Mouse (Mus musculus) neural tube, embryonic 12.5 days (tissue): ENCODE measurements around the gene Pms1. TPM values are rescaled to one million over a fixed set of nuclear protein-coding genes. Genes with fewer than 3 reads are reported as not detected.
"Not testable (repeated sequence)": the region's sequence is repeated elsewhere in the genome, so short reads cannot be mapped to it uniquely, and the experiment has no call there.

ENCODE experiments used
- ATAC-seq: fragments of 200-750 bp; cut with Nextera tagmentation; 2 replicates; pipeline ENCODE4 v1.8.0; 2017; ENCODE audit warnings: low read depth, mild to moderate bottlenecking, moderate TSS enrichment, moderate library complexity; ENCODE audit not compliant: low FRiP score
- H3K27ac ChIP-seq: fragments of 300-500 bp; sonication (generic); 2 replicates; pipeline ENCODE4 v1.5.1; 2016
- H3K27me3 ChIP-seq: fragments of 300-500 bp; sonication (generic); replicated peaks from 2 replicates; pipeline ENCODE4 v1.6.1; 2016; ENCODE audit warnings: mild to moderate bottlenecking
- H3K36me3 ChIP-seq: fragments of 300-500 bp; sonication (generic); 2 replicates; pipeline ENCODE4 v1.6.1; 2016; ENCODE audit warnings: mild to moderate bottlenecking
- H3K4me1 ChIP-seq: fragments of 300-500 bp; sonication (generic); 2 replicates; pipeline ENCODE4 v1.6.1; 2016
- H3K4me2 ChIP-seq: fragments of 300-500 bp; sonication (generic); replicated peaks from 2 replicates; pipeline ENCODE4 v1.6.1; 2016; ENCODE audit warnings: mild to moderate bottlenecking
- H3K4me3 ChIP-seq: fragments of 300-500 bp; sonication (generic); 2 replicates; pipeline ENCODE4 v1.5.1; 2016
- H3K9ac ChIP-seq: fragments of 300-500 bp; sonication (generic); 2 replicates; pipeline ENCODE4 v1.6.1; 2016; ENCODE audit warnings: mild to moderate bottlenecking
- H3K9me3 ChIP-seq: fragments of 300-500 bp; sonication (generic); 2 replicates; pipeline ENCODE4 v1.6.1; 2016; ENCODE audit warnings: mild to moderate bottlenecking
- WGBS: fragments of 180-500 bp; shearing (Covaris S2); methylation state at CpG from one replicate; pipeline ENCODE4 v1.1.7; 2016; 5-methylcytosine and 5-hydroxymethylcytosine counted together
- polyA plus RNA-seq: library from polyadenylated mRNA; unstranded; fragments of >200 nt; fragmentation: Nextera tagmentation; extraction: Ambion mirVana; gene quantifications from 2 replicates; pipeline ENCODE4 v1.2.1, GENCODE M21; 2016

Gene Pms1
- 15.9 and 18.7 TPM in 2 replicates for polyA plus RNA-seq

- H3K4me1 ChIP-seq = 0 out of 2 replicates have a peak, but pooled peaks cover 4% of the 10 kb centered on the region
- no peaks in the 10 kb centered on the region for H3K9me3 ChIP-seq
- H3K27me3 ChIP-seq = no peaks in the 10 kb centered on the region
- peak within 1 kb of the TSS; percentile 70; the same call in 1 of the 2 replicates for H3K27ac ChIP-seq
- H3K4me3 ChIP-seq = peak within 1 kb of the TSS; percentile 84
- ATAC-seq = peak; percentile 100
- H3K36me3 ChIP-seq = peaks cover 2% of the 10 kb centered on the region; the same call in 1 of the 2 replicates
- H3K4me2 ChIP-seq = peak within 1 kb of the TSS; percentile 60
- H3K9ac ChIP-seq = peak within 1 kb of the TSS; percentile 76
- under 1% methylated on average over 66 of the region's 66 CpGs for WGBS
Observed at GRCm38 (mm10) chr1:53296581-53297383, at the start of gene Pms1, which contains the start of the genes Ormdl1 and Gm28778. Pms1 (minus strand) TSS chr1:53297018. Ormdl1 (plus strand) TSS chr1:53297095. Gm28778 (plus strand) TSS chr1:53297111.

- H3K9me3 ChIP-seq = peaks cover 13% of the 10 kb centered on the region
- H3K4me1 ChIP-seq = no peaks in the 10 kb centered on the region
- ATAC-seq = no peak
- no peak overlapping the region for H3K4me2 ChIP-seq
- no peak overlapping the region for H3K9ac ChIP-seq
- no peak overlapping the region for H3K27ac ChIP-seq
- 96% methylated on average over 2 of the region's 2 CpGs for WGBS
- peaks cover 50% of the 10 kb centered on the region for H3K36me3 ChIP-seq
- no peaks in the 10 kb centered on the region for H3K27me3 ChIP-seq
- no peak overlapping the region for H3K4me3 ChIP-seq
Observed at GRCm38 (mm10) chr1:53341071-53341470, 44.3 kb upstream of the Pms1 start.

- H3K27ac ChIP-seq, ATAC-seq, H3K4me3 ChIP-seq: not testable (repeated sequence)
Observed at GRCm38 (mm10) chr1:53337403-53337802, 40.6 kb upstream of the Pms1 start.

GRCm38 (mm10) chr1:53335465-53335864 is 38.6 kb upstream of the Pms1 start:
- Histone ChIP-seq H3K27me3 (no peaks in the 10 kb centered on the region), H3K9me3 (no peaks in the 10 kb centered on the region), H3K9ac (no peak overlapping the region), H3K4me2 (no peak overlapping the region), H3K4me3 (no peak overlapping the region), H3K27ac (no peak overlapping the region), H3K36me3 (peaks cover 3% of the 10 kb centered on the region), H3K4me1 (no peaks in the 10 kb centered on the region)
- no peak for ATAC-seq

More at GRCm38 (mm10) chr1:53337403-53337802, 40.6 kb upstream of the Pms1 start:
- not testable (repeated sequence) for H3K4me2 ChIP-seq, H3K9ac ChIP-seq, H3K27me3 ChIP-seq, H3K4me1 ChIP-seq
- Histone ChIP-seq H3K9me3 (peaks cover 12% of the 10 kb centered on the region), H3K36me3 (peaks cover 22% of the 10 kb centered on the region)
- WGBS = 65% methylated on average over 2 of the region's 2 CpGs

DNA sequence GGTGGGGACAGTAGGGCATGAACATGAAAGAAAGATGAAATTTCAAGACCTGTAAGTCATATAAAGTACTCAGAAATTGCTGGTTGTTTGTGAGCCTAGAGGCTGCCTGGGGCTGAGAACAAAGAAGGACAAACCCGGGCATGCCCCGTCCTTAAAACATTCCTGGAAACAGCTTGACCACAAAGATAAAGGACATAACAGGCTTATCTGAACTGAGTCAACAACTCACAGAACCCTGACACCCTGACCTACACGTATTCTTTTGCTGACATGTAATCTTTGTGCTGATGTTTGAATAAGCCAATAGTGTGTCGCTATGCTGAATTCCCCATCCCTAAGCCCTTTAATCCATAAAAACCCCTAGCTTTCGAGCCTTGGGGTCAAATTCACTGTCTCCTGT is 36.7 kb upstream of the Pms1 start:
- not testable (repeated sequence) for H3K9me3 ChIP-seq, ATAC-seq, H3K27ac ChIP-seq, H3K4me2 ChIP-seq, H3K4me1 ChIP-seq, H3K9ac ChIP-seq, H3K36me3 ChIP-seq, H3K4me3 ChIP-seq, H3K27me3 ChIP-seq
- WGBS = 92% methylated on average over 5 of the region's 5 CpGs

- no peaks in the 10 kb centered on the region for H3K27me3 ChIP-seq
- H3K27ac ChIP-seq = no peak overlapping the region
- peaks cover 9% of the 10 kb centered on the region; the same call in 1 of the 2 replicates for H3K36me3 ChIP-seq
- H3K4me2 ChIP-seq = no peak overlapping the region
- WGBS = 96% methylated on average over 5 of the region's 5 CpGs
- H3K9me3 ChIP-seq = no peaks in the 10 kb centered on the region
- H3K4me3 ChIP-seq = no peak overlapping the region
- no peaks in the 10 kb centered on the region for H3K4me1 ChIP-seq
- no peak for ATAC-seq
- no peak overlapping the region for H3K9ac ChIP-seq
Observed at GRCm38 (mm10) chr1:53324827-53325494, 28.1 kb upstream of the Pms1 start.

- Histone ChIP-seq H3K9me3 (no peaks in the 10 kb centered on the region), H3K27me3 (no peaks in the 10 kb centered on the region)
Observed at GRCm38 (mm10) chr1:53324277-53324676, 27.5 kb upstream of the Pms1 start.

DNA sequence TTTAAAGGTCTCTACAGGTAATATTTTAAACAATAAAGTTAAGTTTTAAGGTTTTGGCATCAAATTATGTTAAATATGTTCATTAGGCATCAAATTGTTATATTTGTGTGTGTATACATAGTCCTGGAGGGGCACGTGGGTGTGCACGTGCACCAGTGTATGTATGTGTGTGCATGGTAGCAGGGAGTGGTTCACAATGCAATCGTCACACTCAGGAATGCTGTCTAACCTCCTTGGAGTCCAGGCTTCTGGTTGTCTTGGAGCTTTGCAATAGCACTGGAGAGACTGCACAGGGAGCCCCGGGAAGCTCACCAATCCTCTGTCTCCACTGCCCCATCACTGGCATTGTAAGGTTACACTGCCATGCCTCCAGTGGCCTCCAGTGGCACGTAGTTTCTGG is 26.4 kb upstream of the Pms1 start:
- Histone ChIP-seq H3K9me3 (no peaks in the 10 kb centered on the region), H3K27ac (no peak overlapping the region), H3K4me2 (no peak overlapping the region), H3K4me1 (no peaks in the 10 kb centered on the region), H3K9ac (no peak overlapping the region), H3K4me3 (no peak overlapping the region), H3K27me3 (no peaks in the 10 kb centered on the region), H3K36me3 (peaks cover 9% of the 10 kb centered on the region; the same call in 1 of the 2 replicates)
- no peak for ATAC-seq
- 95% methylated on average over 5 of the region's 5 CpGs for WGBS

More at GRCm38 (mm10) chr1:53324277-53324676, 27.5 kb upstream of the Pms1 start:
- 98% methylated on average over 1 of the region's 1 CpGs for WGBS
- no peak overlapping the region for H3K27ac ChIP-seq
- H3K4me1 ChIP-seq = no peaks in the 10 kb centered on the region
- ATAC-seq = no peak
- H3K4me2 ChIP-seq = no peak overlapping the region
- H3K36me3 ChIP-seq = peaks cover 9% of the 10 kb centered on the region; the same call in 1 of the 2 replicates
- H3K9ac ChIP-seq = no peak overlapping the region
- H3K4me3 ChIP-seq = no peak overlapping the region

DNA sequence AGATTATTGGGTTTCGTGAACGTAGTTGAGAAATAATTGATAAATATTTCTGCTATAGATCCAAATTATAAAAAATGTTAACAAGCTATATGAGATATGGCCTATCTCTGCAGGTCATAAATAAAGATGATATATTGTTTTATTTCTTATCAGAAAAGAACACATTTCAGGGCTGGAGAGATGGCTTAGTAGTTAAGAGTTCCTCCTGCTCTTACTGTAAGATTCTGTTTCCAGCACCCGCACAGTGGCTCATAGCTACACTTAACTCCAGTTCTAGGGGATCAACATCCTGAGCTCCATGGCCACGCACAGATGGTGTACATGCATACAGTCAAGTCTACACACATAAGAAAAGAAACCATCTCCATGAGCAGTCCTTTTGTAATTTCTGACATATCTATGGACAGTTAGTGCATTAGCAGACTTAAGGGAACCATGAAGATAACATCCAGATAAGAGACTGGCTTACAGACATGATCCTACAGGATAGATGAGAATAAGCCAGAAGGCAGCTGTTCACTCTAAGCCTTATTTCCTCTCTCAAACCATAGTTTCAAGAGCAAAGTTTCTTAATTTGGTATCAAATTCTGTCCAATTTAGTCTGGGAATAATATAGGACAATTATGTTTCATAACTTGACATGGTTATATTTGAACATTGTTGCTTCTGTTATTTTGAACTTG is 25.0 kb upstream of the Pms1 start:
- ATAC-seq = no peak

DNA sequence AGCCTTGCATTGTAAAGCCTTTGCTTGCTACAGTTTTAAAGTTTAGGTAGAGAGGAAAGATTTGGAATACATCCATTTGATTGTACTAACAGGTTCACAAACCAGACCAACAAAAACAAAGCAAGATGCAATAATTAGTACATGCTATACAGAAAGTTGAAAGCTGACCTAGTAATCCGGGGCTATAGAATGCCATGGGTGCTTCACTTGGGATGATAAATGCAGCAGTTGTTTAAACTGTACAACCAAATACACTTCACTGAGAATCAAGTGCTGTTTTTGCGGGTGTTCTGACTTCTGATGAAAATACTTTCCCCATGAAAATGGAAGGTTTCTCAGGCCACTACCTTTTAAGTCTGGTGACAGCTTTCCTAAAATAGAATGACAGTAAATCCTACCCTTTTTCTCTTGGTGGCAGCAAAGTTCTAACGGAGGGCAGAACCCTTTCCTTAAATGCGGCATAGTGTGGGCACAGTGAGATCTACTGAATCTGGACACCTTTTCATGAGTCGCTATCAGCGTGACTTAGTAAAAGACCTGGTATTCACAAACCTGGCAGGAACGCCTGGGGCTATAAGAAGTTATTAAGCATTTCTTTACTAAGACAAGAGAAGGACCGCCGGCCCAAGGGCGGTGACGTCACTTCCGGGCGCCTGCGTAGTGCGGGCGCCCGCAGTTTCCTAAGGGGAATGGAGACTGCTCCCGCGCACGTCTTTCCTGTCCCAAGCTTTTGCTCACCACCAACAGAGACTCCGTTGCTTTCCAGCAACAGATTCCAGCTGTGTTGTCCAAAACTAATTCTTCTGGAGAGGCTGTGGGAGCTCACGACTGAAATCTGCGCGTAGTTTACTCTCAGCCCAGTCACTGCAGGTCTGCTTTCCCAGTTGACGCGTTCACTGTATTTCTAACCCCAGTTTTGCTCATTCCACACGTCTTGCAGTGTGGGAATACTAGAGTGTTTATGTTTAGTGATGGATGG is 16.5 kb upstream of the Pms1 start, which contains the start of gene Osgepl1:
Gene Osgepl1, plus strand, starts transcription at position 636 of the 979 bp plus-strand sequence.
- Histone ChIP-seq H3K4me1 (no peaks in the 10 kb centered on the region), H3K27ac (peak within 1 kb of the TSS; percentile 16; the same call in 1 of the 2 replicates), H3K9ac (peak within 1 kb of the TSS; percentile 77), H3K4me3 (peak within 1 kb of the TSS; percentile 54), H3K36me3 (peaks cover 2% of the 10 kb centered on the region), H3K9me3 (no peaks in the 10 kb centered on the region), H3K4me2 (peak within 1 kb of the TSS; percentile 62), H3K27me3 (no peaks in the 10 kb centered on the region)
- peak; percentile 99 for ATAC-seq
- WGBS = 3% methylated on average over 27 of the region's 27 CpGs

More for the DNA sequence above, 25.0 kb upstream of the Pms1 start:
- H3K4me1 ChIP-seq = no peaks in the 10 kb centered on the region
- no peaks in the 10 kb centered on the region for H3K27me3 ChIP-seq
- no peak overlapping the region for H3K9ac ChIP-seq
- peaks cover 9% of the 10 kb centered on the region; the same call in 1 of the 2 replicates for H3K36me3 ChIP-seq
- no peaks in the 10 kb centered on the region for H3K9me3 ChIP-seq
- H3K4me2 ChIP-seq = no peak overlapping the region
- no peak overlapping the region for H3K4me3 ChIP-seq
- H3K27ac ChIP-seq = no peak overlapping the region
- 98% methylated on average over 4 of the region's 4 CpGs for WGBS

GRCm38 (mm10) chr1:53300506-53300905 is 3.7 kb upstream of the Pms1 start:
- H3K4me1 ChIP-seq = 0 out of 2 replicates have a peak, but pooled peaks cover 4% of the 10 kb centered on the region
- 91% methylated on average over 4 of the region's 4 CpGs for WGBS
- no peaks in the 10 kb centered on the region for H3K9me3 ChIP-seq
- no peak for ATAC-seq
- H3K9ac ChIP-seq = no peak overlapping the region
- H3K36me3 ChIP-seq = no peaks in the 10 kb centered on the region; the same call in 1 of the 2 replicates
- H3K4me2 ChIP-seq = no peak overlapping the region
- H3K27me3 ChIP-seq = no peaks in the 10 kb centered on the region
- no peak overlapping the region for H3K27ac ChIP-seq
- no peak overlapping the region for H3K4me3 ChIP-seq
